Mouse (Mus musculus) left cerebral cortex, adult 9 months (tissue): ENCODE results near the gene Tsg101.

Source experiments
- DNase-seq, 2 experiments: peaks; one replicate each; pipeline ENCODE4 v3.0.0; 2022; ENCODE audit warnings: low spot score in 2 of 2

The Tsg101 gene

DNA sequence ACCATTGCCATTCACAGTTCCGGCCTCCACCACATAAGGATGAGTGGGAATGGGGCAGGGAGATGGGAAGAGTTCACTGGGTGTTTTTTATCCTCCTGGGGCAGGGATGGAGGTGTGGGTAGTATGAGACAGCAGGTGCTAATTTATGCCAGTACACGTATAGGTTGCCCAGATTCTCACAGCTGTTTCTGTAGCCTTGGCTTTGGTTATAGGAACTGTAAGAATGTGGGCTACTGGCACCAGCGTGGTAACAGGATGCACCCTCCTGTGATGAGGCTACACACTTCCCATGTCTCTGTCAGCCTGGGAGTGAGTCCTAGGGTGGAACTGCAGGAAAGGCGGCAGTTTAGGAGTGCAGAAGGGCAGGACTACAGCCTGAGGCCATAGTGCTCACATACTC, 42.9 kb downstream of the Tsg101 start:
- DNase-seq = peak; percentile 5 to 26

DNA sequence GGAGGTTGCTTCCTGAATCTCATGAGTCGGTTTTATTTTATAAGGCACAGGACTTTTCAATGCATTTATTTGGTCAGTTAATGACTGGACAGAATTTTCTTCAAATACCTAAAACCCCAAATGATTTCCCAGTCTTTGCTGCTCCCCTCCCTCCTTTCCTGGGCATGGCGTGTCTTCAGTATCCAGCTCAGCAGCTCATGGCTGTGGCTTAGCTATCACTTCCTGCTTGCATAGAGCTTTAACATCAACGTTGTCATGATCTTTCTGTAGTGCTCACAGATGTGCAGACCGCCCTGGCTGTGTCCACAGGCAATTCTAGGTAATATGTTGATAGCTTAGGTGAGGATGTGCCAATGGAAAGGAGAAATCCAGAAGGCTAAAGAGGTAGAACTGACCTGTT, 47.8 kb downstream of the Tsg101 start:
- DNase-seq = no peak

DNA sequence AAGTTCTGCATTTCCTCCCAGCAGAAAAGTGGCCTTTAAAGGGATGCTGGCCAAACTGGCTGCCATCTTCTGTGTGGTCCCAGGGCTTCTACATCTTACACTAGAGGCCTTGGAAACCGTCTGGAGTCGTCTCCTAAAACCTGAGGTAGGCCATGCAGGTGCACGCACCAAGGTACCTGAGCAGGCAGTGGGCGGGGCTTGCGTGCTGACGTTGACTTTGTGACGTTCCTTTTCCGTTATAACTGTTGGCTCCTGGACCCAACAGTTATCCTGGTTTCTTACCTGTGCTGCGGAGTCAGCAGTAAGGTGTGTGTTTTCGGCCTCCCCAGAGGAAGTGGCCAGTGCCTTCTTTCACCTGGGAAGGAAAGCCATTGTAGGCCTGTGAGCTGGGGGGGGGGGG, 58.8 kb downstream of the Tsg101 start, which contains the start of gene Ldhc:
Ldhc (plus strand) TSS at position 208 of the 400 bp plus-strand sequence.
- DNase-seq = no peak

DNA sequence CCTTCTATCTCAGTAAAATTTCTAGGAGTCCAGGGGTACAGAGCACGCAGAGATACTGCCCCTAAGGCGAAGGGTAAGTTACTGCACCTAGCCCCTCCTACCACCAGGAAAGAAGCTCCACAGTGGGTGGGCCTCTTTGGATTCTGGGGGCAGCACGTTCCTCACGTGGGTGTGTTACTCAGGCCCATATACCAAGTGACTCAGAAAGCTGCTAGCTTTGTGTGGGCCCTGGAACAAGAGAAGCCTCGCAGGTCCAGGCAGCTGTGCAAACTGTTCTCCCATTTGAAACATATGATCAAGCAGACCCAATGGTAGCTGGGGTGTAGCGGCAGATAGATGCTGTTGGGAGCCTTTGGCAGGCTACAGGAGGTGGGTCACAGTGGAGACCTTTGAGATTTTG, 60.7 kb downstream of the Tsg101 start:
- no peak for DNase-seq

DNA sequence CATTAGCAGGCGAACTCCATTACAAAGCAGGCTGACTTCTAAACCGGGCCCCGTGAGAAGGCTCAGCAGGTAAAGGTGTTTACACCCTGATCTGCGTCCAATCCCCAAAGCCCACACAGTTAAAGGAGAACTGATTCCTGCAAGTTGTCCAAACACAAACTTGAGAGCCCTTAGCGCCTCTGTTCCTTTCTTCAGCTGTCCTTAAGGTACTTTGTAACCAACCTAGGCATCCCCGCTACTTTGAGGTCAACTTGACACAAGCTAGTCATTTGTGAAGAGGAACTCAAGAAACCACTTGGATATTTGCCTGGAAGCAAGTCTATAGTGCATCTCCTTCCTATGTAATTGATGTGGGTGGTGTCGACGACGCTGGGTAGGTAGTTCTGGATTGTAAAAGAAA, 62.3 kb downstream of the Tsg101 start:
- DNase-seq = no peak

DNA sequence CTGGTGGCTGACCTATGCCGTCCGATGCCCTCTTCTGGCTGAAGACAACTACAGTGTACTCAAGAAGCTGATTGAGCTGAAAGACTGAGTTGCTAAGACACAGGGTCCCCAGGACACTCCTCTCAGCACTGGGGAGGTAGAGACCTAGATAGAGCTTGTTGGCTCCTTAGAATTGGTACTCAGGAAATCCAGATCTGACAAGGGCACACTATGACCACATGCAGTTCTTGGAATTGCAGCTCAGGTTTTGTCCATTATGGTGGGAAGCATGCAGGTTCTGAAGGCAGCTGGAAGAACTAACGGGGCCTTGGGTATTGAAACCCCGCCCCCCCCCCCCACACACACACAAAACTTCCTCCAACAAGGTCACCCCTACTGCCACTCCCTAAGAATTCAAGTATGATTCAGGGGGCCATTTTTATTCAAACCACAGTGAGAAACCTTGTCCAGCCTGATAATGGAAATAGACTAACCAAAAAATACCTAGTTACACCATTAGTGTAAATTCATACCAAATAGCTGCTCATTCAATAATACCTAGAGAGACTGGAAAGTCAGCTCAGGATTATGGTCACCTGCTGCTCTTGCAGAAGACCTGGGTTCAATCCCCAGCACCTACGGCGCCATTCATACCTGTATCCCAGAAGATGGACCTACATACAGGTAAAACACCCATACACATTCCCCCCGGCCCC, 63.8 kb downstream of the Tsg101 start:
- DNase-seq = no peak

DNA sequence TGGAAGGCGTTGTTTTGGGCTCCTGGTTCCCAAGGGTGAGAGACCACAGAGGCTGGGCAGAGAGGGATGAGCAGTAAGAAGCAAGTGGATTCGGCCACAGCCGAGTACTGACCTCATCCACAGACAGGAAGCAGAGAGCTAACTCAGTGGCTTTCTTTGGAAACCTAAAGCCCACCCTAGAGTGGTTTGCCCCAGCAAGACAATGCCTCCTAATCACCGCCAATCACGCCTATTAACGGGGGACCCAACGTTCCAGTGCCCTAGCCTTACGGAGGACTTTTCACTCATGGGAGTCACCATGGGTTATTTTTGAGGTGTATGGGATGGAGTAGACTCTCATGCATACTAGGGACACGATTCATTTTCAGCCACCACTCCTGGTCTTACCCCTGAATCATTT, 66.4 kb downstream of the Tsg101 start:
- DNase-seq = no peak

DNA sequence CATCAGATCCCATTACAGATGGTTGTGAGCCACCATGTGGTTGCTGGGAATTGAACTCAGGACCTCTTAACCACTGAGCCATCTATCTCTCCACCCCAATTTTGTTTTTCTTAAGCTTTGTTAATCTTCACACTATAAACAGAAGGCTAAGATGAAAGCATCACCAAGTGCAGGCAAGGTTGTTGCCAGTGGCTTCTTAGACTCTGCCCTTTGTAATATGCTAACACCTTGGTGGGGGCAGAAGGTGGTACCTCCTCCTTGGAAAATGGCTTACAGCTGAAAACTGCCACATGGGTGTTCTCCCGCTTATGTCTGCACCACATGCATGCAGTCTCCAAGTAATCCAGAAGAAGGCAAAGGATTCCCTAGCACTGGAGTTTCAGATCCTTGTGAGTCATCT, 67.1 kb downstream of the Tsg101 start:
- DNase-seq = no peak

DNA sequence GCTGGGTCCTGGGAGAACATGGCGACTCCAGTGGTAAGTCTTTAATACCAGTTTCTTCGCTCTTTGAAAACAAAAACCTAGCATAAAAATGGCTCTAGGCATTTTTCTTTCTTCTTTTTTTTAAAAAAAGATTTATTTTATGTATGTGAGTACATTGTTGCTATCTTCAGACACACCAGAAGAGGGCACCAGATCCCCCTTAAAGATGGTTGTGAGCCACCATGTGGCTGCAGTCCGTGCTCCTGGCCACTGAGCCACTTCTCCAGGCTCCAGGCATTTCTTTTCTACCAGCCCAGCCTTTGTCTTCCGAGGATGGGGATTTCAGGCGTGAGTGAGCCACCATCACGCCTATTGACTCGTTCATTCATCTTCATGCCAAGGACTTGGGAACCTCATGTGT, 68.7 kb downstream of the Tsg101 start:
- no peak for DNase-seq

DNA sequence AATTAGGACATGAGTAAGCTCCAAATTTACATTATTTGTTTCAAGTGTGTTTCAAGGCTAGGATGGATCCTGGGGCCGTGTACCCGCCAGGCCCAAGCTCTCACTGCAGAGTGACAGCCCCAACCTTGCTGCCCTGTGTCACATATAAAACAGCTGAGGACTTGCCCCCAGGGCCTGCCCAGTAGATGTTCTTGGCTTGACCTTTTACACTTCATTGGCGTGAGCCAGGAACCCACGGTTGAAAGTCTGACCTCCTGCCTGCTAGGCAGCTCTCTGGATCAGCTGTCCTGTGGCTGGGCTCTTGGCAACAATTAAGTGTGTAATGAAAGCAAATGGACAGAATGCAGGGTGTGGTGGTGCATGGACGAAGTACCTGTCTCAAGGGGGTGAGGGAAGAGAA, 70.5 kb downstream of the Tsg101 start:
- DNase-seq = no peak

DNA sequence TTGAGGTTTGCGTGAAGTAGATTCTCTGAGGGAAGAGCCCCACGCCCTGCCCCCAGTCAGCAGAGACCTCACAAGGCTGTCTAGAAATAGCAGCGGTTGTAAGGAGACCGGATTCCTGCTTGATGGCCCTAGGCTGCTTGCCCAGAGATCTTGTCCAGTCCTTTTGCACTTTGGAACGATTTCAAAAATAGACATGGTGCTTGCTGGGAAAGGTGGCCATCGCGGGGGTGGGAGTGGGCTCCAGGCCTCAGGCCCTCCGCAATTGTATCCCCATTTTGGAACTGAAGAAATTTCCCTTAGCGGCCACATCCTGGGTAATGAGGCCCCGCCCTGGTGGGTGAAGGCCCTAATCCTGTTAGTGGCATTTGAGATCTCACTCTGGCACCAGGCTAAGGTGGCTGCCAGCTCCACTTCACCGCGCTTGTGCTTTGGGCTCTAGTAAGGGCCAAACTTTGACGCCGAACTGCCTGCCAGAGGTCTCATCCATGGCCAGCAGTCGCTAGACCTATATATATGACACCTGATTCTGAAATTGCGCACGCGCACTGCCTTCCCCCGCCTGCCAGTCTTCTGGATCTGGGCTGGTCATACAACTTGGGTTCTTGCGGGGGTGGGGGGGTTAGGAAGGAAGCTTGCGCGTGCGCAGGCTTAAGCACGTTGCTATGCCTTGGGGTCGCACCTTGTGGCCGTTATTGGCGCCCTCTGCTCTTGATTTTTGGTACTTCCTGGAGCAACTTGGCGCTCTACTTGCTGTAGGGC, 73.1 kb downstream of the Tsg101 start:
- peak in 1 of 2 experiments; percentile 37 for DNase-seq

DNA sequence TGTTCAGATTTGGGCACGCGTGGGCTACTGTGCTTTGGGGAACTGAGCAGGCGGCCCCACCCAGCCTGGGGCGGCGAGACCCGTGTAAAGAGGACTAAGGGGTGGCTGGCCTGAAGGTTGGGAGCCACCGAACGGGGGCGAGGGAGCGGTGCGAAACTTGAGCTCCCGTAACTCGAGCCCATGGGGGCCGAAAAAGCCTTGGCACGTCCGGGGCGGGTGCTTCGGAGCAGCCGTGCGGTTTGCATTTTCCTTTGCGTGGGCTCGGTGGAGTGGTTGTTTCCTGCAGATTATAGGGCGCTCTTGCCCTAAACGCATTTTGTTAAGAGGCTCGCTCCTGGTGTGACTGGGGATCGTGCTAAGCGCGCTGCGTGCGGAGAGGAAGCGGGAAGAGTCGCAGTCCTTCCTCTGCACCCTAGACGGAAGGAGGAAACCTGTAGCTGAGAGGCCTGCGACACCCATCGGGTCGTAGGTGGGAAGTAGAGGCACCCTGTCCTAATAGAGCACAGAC, 73.7 kb downstream of the Tsg101 start:
- peak in 1 of 2 experiments; percentile 54 for DNase-seq

DNA sequence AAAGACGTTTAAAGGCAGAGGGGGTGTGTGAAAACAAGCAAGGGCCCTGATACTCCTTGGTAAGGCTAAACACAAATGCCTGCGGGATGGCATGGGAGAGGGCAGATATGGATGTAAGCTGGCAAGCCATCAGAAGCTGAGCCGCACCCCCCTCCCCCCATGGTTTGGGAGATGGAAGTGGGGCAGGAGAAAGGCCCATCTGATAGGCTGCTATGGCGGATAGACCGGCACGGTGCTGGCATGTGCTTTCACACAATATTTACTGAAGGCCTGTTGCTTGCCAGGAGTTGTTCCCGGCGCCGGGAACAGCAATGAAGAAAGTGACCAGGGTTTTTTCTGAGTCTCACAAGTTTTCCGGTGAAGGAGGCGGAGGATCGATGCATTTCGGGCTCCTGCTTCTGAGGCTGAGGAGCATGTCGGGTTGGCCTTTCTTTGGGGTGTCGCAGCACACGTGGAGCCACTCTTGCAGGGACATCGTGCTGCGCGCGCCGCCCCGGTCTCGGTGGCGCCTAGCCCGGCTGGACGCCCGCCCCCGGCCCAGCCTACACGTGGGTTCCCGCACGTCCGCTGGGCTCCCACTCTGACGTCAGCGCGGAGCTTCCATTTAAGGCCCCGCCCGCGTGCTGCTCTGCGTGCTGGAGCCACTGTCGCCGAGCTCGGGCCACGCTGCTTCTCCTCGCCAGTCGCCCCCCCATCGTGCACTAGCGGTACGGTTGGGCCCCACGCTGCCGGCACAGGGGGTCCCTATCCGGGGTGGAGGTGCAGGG, 74.4 kb downstream of the Tsg101 start:
- peak; percentile 74 to 89 for DNase-seq

DNA sequence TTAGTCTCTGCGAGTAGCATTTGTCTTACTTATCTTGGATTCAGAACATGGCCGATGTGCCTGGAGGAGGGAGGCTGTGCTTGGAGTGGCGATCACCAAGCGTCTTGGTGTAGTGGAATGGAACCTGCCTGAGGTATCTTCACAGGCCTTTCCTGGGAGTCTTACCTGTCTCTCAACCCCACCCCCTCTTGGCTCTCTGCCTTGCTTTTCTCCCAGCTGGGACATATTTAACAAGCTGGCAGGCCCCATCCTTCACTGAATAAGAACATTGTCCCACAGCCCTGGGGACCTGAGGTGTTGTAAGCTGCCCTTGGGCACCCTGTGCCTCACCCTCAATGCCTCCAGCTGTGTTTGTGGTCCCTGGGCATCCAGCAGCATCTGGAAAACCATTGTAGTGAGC, 76.2 kb downstream of the Tsg101 start:
- no peak for DNase-seq

DNA sequence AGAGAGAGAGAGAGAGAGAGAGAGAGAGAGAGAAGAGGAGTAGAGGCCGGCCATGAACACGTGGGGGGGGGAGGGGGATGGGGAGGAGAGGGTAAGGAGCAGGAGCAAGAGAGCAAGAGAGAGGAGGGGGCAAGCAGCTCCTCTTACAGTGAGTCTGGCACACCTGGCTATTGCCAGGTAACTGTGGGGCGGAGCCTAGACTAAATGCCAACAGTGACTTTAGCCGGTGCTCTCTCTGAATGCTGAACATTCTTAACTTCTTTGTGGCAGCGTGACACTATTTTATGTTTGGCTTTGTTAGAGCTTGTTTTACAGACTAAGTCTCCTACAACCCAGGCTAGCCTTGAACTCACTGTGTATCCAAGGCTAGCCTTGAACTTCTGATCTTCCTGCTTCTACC, 77.5 kb downstream of the Tsg101 start:
- DNase-seq = no peak

DNA sequence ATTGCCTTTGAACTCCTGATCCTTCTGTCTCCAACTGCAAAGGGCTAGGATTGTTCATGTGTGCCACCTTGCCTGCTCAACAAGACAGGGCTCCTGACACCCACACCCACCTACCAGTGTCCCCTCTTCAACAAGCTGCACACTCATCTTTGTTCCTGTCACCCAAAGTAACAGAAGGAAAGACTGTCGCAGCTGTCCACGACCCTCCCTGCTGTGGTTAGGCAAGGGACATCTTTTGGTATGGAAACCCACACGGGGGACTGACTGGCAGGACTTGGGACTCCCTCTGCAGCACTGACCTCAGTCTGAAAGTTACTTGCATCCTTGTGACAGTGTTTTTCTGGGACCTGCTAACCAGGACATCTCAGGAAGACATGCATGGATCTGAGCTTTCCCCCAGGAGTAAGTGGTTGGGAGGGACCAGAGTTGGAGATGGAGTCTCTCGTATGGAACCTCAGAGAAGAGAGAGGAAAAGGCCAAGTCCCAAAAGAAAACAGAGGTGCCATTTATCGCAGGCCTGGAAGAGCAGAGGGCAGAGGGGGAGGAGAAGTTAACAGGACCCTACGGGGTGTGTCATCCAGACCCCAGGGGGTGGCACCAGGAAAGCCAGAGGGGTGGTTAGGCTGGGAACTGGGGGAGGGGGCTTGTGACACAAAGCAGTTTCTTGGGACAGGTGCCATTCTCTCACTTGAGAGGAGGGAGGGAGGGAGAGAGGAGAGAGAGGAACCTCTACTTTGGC, 78.8 kb downstream of the Tsg101 start, which contains the start of gene Ldha:
Ldha (plus strand) TSS at position 689 of the 739 bp plus-strand sequence.
- no peak for DNase-seq

DNA sequence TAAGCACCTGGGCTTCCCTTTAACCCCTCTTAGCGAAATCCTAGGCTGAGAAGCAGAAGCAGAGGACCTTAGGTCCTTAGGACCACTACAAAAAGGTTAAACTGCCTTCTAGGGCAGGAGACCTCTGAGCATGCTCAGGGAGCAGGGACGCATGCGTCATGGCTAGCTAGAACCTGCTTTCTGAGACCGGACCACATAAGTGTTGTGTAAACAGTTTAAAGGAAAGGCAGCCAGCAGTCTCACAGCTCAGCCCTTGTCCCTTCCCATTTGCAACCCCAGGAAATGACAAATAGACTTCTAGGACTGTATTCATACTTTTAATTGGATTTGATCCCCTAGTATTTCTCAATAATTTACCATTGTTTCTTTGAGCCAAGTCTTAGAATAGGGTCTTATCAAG, 79.4 kb downstream of the Tsg101 start:
- no peak for DNase-seq

DNA sequence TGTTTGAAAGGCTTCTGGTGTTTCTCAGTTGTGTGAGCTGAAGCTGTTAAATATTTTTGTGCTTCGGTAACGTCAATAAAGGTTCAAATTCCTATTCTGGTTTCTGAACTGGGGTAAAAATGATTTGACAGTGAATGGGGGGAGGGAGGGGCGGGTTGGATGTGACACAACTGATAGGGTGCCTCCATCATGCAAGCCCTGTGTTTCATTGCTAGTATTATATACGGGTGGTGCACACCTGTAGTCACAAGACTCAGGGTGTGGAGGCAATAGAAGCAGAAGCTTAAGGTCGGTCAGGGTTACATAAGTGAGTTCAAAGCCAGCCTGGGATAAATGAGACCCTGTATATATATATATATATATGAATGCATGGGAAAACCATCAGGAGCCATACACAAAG, 79.9 kb downstream of the Tsg101 start:
- no peak for DNase-seq

DNA sequence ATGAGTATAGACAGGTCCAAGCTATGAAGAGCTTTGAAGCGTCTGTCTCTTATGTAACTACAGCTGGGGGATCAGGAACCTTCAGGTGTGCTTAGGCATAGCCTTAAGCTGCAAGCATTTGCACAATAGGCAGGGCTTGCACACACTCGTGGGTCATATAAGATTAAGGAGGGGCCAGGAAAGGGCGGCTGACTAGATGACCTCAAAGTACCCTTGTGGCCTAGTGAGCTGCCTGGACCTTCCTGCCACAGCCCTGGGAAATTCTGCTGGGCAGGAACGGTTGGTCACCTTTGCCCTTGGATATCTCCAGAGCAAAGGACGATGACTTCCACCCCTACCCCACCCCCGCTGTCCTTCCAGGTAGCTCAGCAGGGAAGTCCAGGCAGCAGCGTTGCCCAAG, 80.3 kb downstream of the Tsg101 start:
- DNase-seq = peak in 1 of 2 experiments; percentile 14
